Mouse (Mus musculus) thymus, postnatal 4 days (tissue): Measurements from ENCODE around the gene Tead1.

ENCODE experiments used
- DNase-seq: peaks from one replicate; pipeline ENCODE4 v3.0.0; 2021

Gene Tead1

DNA sequence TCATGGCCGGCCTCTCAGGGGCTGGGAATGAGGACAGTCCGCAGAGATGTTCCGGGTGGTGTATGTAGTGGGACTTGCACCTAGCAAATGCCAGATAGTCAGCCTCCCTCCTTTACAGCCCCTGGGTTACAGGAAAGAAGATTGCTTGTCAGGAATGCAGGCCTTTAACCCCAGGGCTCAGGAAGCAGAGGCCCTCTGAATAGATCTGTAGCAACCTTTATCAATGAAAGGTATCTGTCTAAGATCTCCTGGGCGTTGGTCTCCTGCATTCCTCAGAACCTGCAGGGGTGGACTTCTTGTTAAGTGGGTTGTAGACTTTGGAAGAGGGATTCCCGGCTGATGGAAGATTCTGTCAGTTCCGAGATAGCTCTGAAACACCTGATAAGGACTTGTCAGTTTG lies 101.8 kb downstream of the Tead1 start:
- no peak for DNase-seq

- no peak for DNase-seq
These were observed 102.9 kb downstream of the Tead1 start for GRCm38 (mm10) chr7:112781987-112782386.

GRCm38 (mm10) chr7:112784278-112784677 lies 105.2 kb downstream of the Tead1 start:
- DNase-seq, result no peak

GRCm38 (mm10) chr7:112785271-112785670 lies 106.2 kb downstream of the Tead1 start:
- DNase-seq, result no peak

DNA sequence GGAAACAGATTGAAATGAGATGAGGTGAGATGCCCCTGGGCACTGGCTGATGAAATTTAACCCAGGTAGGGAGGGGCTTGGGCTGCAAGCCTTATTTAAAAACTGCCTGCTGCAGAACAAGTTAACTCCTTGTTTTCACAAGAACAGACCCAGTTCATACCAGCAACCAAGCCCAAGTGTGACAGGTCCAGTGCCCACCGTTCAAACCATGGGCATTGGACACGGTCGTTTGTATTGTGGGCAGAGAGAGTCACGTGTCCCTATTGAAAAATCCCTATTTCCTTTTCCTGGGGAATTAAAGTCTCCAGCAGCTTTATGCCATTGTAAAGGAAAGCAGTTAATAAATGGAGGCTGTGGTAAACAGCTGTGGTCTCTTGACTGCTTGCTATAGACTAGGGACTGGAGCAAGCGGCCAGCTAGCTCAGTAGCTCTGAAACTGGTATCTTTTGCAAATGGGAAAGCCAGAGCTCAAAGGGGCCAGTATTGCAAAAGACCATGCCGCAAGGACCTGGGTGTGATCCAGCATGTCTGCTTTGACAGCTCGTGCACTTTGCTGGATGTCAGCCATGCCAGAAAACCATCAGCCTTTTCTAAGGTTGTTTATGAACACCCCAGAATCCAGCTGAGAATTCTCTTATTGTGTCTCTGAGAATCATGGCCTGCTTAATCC lies 107.6 kb downstream of the Tead1 start:
- no peak for DNase-seq

- no peak for DNase-seq
These were observed 108.2 kb downstream of the Tead1 start for GRCm38 (mm10) chr7:112787281-112787680.

DNA sequence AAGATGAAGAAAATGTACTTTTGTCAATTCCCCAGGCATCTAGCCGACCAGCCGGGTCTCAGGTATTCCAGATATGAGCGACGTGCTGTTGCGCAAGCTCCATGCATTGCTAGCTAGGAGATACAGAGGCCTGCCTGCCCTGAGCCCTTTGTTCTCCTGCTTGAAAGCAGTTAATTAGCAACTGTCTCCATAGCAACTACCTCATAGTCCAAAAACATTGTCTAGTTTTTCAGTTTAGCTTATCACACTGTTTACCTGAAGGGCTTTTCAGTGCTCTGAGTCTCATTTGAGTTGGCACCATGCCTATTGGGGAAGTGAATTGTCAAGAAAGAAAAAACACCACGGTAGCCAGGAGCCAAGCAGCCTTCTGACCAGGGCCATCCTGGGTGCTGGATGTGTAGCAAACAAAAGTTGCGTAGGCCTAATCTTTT lies 109.2 kb downstream of the Tead1 start:
- no peak for DNase-seq

- DNase-seq, result no peak
These were observed 110.6 kb downstream of the Tead1 start for GRCm38 (mm10) chr7:112789693-112790092.

DNA sequence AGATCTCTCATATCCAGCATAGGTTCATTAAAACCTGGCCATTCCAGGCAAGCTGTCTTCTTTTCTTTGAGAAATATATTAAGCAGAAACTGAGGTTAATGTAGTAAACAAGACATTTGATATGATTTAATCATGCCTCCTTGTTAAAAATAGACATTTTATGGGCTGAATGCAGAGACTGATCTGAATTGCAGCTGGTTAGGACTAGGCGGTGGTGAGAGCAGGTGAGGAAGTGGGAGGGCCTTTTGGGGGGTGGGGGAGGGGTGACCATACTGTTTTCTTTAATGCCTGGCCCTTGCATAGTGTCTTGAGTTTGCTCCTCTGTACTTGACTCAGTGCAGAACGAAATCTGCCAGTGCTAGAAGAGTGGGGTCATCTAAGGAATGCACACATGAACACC lies 111.2 kb downstream of the Tead1 start:
- DNase-seq, result no peak

DNA sequence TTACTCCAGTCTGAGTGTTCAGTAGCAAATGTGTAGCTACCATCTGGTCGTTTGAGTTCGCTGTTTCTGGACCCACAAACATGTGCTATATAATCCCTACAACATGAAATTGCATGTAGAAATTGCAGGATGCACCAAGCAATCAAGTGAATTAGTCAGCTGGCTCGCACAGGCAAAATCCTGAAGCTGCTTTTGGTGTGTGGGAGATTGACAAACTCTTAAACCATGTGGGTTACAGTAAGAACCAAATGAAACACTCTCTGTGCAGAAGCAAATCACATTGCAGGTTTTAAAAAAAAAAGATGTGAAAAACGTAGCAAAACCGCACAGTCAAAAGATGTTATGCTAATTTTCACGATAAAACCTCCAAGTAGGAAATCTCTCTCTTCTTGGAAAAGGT lies 113.6 kb downstream of the Tead1 start:
- DNase-seq, result no peak

DNA sequence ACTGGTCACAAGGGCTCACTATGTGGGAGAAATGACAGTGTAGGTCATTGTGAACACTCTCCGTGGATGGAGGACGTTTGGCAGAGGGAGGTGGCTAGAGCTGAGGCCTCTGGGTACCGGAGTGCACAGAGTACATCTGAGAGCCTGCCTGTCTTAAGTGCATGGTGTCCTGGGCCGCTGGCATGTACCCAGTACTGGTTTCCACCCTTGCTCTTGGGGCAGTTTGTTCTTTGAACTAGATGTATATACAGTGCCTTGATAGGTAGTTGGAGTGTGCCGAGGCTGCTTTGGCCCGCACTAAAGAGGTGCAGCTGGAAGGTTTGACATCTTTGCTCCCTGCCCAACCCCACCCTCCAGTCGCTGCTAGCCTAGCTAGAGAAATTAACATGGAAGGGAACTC lies 114.8 kb downstream of the Tead1 start:
- DNase-seq, result no peak

DNA sequence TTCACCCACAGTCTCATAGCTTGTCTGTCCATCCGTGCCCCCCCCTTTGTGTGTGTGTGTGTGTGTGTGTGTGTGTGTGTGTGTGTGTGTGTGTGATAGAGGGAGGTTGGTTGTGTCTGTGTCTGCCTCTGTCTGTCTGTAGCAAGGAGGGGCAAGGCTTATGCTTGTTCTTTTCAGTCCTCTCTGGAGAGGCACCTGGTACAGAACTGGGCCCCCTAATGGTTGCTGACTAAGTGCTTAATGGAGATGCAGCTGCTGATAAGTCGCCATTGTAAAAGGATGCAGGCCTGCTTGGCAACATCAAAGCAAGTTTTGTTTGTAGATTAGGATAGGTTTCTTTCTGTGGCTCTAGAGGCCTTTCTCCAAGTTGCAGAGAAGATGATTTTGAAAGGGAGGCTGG lies 115.4 kb downstream of the Tead1 start:
- no peak for DNase-seq

GRCm38 (mm10) chr7:112797526-112798321 lies 118.6 kb downstream of the Tead1 start:
- DNase-seq, result no peak

GRCm38 (mm10) chr7:112801706-112802105 lies 122.6 kb downstream of the Tead1 start:
- DNase-seq, result no peak

GRCm38 (mm10) chr7:112806718-112807400 lies 127.7 kb downstream of the Tead1 start:
- no peak for DNase-seq

- no peak for DNase-seq
These were observed 128.3 kb downstream of the Tead1 start for GRCm38 (mm10) chr7:112807401-112807751.

- DNase-seq, result no peak
These were observed 131.6 kb downstream of the Tead1 start for GRCm38 (mm10) chr7:112810752-112811151.

DNA sequence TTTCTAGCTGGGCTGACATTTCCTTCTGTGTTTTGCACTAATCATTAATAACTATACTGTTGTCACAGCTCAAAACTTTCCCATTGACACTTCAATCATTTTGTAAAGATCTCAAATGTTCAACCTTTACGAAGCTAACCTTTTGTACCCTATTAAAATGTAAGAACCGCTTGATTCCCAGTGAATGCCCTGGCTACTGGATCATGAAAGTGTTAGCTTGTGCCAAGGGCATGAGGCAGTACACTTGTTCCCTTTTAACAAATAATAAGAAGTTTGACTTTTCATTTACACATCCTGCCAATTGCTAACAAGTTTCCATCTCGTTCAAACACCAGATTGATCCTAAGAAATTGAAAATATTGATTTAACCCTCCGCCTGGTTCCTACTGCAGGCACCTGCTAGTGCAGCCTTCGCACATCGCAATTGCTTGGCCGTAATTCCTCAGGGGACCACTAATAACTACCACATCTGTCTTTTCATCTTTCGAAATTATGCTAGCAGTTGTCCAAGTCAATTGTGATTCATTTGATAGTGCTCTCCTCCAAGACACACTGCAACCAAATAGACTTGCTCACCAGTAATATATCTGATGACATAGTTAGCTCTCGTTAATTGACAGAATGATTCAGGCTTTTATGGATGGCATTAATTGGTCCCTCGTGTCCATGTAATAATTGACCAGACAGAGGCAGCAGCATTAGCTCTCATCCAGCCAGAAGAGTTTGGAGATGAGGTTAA lies 133.1 kb downstream of the Tead1 start:
- DNase-seq, result no peak

DNA sequence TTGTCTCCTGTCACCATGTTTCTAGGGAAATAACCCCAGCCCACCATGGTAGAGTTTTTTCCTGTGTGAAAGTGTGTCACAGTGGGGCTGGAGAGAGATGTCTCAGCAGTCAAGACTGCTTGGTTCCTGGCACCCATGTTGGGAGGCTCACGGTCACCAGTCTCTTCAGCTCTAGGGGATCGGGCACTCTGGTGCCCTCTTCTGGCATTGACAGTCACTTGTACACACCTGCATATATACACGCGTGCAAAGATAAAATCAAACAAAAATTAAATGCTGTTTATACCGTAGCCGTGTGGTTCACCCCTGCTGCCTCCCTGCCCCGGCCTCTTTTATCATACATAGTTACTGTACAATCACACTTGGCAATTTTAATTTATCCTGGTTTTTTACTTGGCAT lies 134.0 kb downstream of the Tead1 start:
- DNase-seq, result peak; percentile 12

- no peak for DNase-seq
These were observed 134.7 kb downstream of the Tead1 start for GRCm38 (mm10) chr7:112813731-112814306.

- DNase-seq, result no peak
These were observed 136.9 kb downstream of the Tead1 start for GRCm38 (mm10) chr7:112816016-112816415.

GRCm38 (mm10) chr7:112819833-112820232 lies 140.7 kb downstream of the Tead1 start:
- DNase-seq, result no peak

GRCm38 (mm10) chr7:112822879-112823278 lies 143.8 kb downstream of the Tead1 start:
- DNase-seq, result no peak
